Mouse (Mus musculus) 3T3-L1 (cell line): ENCODE measurements around the gene Ache.

Source experiments
- DNase-seq: peaks from one replicate; pipeline ENCODE4 v3.0.0-alpha.2; 2015; ENCODE audit warnings: low read depth, low spot score

Gene Ache

GRCm38 (mm10) chr5:137333512-137334174 lies 46.3 kb downstream of the Ache start, which contains the start of gene Slc12a9:
Gene Slc12a9 (minus strand): TSS chr5:137333597.
- peak; percentile 96 for DNase-seq

GRCm38 (mm10) chr5:137334317-137334716 lies 47.0 kb downstream of the Ache start:
- DNase-seq = peak; percentile 27

- no peak for DNase-seq
These were observed 47.7 kb downstream of the Ache start for GRCm38 (mm10) chr5:137335066-137335465.

- DNase-seq = no peak
These were observed 49.9 kb downstream of the Ache start for GRCm38 (mm10) chr5:137337190-137337589.

DNA sequence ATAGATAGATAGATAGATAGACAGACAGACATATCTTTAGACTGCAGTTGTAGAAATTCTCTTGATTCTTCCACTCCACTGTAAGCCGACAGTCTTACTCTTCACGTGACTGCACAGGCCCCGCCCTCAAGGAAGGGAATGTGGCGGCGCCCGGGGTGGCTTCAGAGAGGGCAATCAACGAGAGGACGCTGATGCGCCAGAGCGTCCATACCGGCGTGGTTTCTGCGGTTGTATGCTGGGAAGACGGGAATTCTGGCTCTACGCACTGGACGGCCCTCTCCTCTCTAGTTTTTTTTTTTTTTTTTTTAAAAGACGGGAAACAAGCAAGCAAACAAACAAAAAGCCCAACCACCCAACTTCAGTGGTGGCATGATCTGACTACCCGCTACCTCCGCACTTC lies 50.9 kb downstream of the Ache start:
- peak; percentile 97 for DNase-seq

- peak; percentile 85 for DNase-seq
These were observed 51.5 kb downstream of the Ache start for GRCm38 (mm10) chr5:137338663-137339289.

DNA sequence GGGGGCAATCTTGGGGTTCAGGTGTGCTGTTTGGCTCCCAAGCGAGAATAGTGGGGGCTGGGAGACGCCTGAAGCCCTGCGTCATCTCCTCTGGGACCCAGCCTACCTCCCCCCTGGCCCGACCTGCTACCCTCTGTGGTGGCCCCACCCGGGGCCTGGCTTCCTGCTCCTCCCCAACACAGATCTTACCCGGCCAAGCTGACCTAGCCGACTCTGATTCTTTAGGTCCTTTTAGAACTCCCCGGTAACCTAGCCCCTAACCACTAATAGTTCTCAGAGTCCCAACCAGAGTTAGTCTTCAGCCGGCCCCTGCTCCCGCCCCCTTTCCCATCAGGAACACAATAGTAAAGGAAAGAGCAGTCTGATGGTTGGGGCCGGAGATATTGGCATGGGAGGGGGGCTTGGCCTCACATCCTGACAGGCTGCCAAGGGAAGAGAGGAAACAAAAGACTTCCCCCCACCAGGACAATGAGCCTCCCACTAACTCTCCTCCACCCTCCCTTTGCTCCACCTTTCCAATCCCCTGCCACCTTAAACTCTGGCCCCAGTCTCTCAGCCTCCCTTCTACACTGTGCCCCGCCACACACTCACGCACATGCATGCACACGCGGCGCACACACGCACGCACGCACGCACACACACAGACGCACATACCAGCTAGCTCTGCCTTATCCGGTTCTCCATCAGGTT lies 52.1 kb downstream of the Ache start:
- peak; percentile 57 for DNase-seq

- no peak for DNase-seq
These were observed 52.9 kb downstream of the Ache start for GRCm38 (mm10) chr5:137340222-137340621.

- no peak for DNase-seq
These were observed 55.2 kb downstream of the Ache start for GRCm38 (mm10) chr5:137342407-137343012.

DNA sequence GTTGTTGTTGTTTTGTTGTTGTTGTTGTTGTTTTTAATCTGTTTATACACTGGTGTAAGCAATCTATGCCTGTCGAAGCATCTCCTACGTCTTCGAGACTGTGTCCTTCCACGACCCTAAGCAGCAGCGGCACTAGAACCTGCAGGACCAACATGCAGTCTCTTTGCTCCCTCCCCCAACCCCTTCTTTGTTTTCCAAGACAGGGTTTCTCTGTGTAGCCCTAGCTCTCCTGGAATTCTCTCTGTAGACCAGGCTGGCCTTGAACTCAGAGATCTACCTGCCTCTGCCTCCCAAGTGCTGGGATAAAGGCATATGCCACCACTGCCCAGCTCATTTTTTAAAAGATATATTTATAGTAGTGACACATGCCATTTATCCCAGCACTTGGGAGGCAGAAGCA lies 56.1 kb downstream of the Ache start:
- DNase-seq = no peak

DNA sequence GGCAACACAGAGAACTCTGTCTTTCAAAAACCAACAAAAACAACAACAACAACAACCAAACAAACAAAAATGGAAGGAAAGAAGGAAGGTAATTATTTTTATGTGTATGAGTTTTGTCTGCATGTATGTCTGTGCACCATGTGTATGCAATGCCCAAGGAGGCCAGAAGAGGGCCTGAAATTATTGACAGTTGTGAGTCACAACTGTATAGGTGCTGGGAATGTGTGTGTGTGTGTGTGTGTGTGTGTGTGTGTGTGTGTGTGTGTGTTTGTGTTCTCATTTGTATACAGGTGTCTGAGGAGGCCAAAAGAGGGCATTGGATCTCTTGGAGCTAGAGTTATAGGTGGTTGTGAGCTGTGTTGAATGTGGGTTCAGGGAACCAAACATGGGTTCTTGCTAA lies 56.5 kb downstream of the Ache start:
- peak; percentile 34 for DNase-seq
